Mouse (Mus musculus) myocyte (in vitro differentiated cells): ENCODE results near the gene Hoxd9.

Source experiments
- MAX ChIP-seq: IDR thresholded peaks from one replicate; pipeline ENCODE4 v1.6.1; 2011; ENCODE audit warnings: low read depth, mild to moderate bottlenecking, control low read depth
- MYOG ChIP-seq, 3 experiments: IDR thresholded peaks; one replicate each; pipeline ENCODE4 v1.6.1; 2011; ENCODE audit warnings: control low read depth in 2 of 3, low read depth in 2 of 3, mild to moderate bottlenecking in 2 of 3; ENCODE audit not compliant: insufficient read length in 2 of 3, control insufficient read depth in 1 of 3, insufficient read depth in 1 of 3
- POLR2A ChIP-seq: IDR thresholded peaks from one replicate; pipeline ENCODE4 v1.6.1; 2011; ENCODE audit warnings: low read depth, mild to moderate bottlenecking, control low read depth, moderate library complexity; ENCODE audit not compliant: insufficient read length
- POLR2AphosphoS2 ChIP-seq: IDR thresholded peaks from one replicate; pipeline ENCODE4 v1.6.1; 2011; ENCODE audit warnings: low read depth, control low read depth; ENCODE audit not compliant: insufficient read length
- REST ChIP-seq: IDR thresholded peaks from one replicate; pipeline ENCODE4 v1.6.1; 2011; ENCODE audit warnings: mild to moderate bottlenecking, control low read depth, moderate library complexity; ENCODE audit not compliant: insufficient read depth, insufficient read length
- USF1 ChIP-seq: IDR thresholded peaks from one replicate; pipeline ENCODE4 v1.6.1; 2011; ENCODE audit warnings: low read depth, mild to moderate bottlenecking, control low read depth, moderate library complexity

GRCm38 (mm10) chr2:74746298-74746921, 48.9 kb downstream of the Hoxd9 start:
- no peak for TF ChIP-seq POLR2A
- no peak for TF ChIP-seq REST
- TF ChIP-seq MAX: no peak
- TF ChIP-seq MYOG (IDR thresholded peaks at IDR 0.05; ENCODE audit: control insufficient read depth in 1 of 3, insufficient read depth in 1 of 3, insufficient read length in 2 of 3, low read depth in 2 of 3): no peak
- TF ChIP-seq POLR2AphosphoS2: no peak
- no peak for TF ChIP-seq USF1
